Mouse (Mus musculus) frontal cortex, postnatal 14 days (tissue): ENCODE measurements around the gene Nos3.
"Not testable (repeated sequence)": the region's sequence is repeated elsewhere in the genome, so short reads cannot be mapped to it uniquely, and the experiment has no call there.

Experiments used
- DNase-seq, 2 experiments: peaks; one replicate each; pipeline ENCODE4 v3.0.0; 2022; ENCODE audit warnings: low spot score in 2 of 2

Gene Nos3

DNA sequence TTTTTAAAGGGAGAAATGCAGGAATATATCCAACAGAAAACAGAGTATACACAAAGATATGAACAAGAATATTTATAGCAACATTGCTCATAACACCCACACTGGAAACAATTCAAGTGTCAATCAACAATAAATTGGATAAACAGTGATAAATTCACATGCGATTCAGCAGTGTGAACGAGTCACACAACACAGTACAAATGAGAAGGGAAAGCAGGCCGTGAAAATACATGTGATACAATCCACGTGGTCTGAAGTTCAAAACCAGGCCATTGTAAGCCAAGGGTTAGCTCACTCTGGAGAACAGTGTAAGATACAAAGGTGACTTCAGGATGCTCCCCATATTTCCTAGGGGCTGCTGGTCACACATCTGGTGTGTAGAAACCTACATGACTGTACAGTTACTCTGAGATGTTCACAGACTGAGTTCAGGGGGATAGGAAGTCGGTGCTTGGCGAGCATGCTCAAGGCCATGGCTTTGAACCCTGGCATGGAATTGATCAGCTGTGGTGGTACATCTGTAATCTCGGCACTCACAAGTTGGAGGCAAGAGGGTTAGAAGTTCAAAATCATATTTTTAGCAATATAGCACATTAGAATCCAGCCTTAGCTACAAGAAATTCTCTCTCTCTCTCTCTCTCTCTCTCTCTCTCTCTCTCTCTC, 10.2 kb downstream of the Nos3 start:
- no peak for DNase-seq

DNA sequence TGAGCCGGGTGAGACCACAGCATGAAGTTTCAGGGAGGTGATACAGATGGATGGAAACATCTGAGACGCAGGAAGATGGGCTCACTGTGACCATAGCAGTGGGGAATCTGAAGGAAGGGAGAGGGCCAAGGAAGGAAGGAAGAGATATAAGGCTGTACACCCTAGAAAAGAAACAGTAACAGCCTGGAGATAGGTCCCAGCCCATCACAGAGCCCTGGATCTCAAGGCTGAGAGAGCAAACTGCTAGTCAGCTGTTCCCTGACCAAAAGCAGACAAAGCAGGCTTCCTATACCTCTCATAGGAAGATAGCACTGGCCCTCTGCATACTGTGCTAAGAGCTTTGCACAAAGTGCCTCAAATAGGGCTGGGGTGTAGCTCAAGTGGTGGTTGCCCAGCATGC, 14.1 kb downstream of the Nos3 start:
- DNase-seq, result no peak

DNA sequence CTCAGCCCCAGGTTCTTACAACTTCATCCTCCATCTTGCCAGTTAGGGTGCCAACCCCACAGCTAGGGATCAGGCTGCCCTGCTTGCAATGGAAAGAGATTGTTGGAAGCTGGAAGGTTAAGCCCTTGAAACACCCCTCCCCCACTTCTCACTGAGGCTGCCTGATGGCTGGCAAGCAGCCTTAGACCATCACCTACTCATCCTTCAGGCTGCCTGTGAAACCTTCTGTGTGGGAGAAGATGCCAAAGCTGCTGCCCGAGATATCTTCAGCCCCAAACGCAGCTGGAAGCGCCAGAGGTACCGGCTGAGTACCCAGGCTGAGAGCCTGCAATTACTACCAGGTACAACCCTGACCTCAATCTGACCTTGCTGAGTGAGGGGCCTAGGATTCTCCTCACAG, 14.9 kb downstream of the Nos3 start:
- DNase-seq, result no peak

DNA sequence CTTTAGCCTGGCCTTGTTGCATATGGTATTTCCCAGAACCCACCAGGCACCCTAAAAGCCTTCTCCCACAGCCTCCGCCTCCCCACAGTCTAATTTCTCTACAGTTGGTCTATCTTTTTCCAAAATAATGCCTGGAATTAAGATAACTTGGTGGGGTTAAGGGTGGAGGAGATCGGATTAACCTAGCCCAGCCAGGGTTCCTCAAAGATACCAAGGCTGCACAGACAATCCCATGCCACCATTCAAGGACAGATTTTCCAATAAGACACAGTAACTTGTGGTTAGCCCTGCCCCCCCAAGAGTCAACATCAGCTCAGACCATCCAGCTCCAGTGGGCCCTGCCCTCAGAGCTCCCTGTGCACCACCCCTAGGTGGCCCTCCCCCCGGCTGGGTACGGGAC, 15.9 kb downstream of the Nos3 start:
- DNase-seq, result no peak

DNA sequence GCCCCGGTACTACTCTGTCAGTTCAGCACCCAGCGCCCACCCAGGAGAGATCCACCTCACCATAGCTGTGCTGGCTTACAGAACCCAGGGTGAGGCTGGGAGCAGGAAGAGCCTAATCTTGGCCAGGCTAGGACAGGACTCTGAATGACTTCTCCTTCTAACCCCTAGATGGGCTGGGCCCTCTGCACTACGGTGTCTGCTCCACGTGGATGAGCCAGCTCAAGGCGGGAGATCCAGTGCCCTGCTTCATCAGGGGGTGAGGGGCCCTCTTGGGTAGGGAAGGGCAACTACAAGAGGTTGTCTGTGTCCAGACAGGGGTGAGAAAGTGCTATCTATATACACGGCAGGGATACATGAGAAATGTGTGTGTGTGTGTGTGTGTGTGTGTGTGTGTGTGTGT, 16.9 kb downstream of the Nos3 start:
- no peak for DNase-seq

DNA sequence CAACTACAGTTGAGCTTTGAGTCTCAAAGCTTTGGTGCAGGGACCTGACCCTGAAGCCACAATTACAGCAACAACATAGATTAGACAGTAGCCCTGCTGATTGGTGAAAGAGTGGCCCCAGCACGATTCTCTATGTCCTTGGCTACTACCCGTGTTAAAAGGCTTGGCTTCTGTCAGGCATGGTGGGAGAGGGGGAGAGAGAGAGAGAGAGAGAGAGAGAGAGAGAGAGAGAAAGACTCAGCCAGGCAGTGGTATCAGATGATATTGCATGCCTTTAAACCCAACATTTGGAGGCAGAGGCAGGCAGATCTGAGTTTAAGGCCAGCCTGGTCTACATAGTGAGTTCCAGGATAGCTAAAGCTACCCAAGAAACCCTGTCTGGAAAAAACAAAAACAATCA, 17.4 kb downstream of the Nos3 start:
- DNase-seq, result no peak

DNA sequence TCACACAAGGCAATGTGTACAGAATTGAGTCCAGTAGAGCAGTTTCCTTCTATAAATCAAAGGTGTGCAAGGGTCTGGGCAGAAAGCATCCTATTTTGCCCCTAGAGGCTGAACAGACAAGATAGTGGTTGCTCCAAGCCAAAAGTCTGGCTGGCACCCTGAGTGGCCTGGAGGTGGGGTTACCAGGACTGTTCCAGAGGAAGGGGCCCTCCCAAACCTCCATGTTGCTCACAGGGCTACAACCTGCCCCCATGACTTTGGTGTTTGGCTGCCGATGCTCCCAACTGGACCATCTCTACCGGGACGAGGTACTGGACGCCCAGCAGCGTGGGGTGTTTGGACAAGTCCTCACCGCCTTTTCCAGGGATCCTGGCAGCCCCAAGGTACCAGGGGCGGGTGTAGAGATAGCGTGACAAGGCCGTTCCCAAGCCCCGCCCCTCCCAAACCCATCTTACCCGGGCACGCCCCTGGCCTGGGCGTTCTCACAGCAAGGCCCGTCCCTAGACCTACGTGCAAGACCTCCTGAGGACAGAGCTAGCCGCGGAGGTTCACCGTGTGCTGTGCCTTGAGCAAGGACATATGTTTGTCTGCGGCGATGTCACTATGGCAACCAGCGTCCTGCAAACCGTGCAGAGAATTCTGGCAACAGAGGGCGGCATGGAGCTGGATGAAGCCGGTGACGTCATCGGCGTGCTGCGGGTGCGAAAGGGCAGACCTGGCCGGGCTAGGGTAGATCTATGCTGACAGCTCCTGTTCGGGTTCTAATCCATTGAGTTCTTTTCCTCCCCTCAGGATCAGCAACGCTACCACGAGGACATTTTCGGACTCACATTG, 18.6 kb downstream of the Nos3 start:
- DNase-seq, result peak; percentile 86 to 87

DNA sequence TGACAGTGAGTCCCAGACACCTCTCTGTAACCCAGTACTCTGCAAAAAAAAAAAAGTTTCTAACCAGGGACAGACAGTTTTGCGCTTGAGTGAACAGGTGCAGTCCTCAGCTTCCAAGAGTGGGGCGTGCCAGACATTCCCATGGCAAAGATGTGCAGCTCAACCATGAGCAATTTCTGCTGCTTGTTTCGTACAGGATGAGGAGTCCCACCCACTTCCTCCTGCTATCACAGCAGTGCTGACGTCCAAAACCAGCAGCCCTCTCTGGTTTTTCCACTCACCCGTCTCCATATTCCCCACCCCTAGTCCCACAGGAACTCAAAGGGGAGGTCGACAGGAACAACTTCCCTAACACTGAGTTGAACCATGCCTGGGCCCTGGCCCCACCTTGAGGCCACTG, 19.8 kb downstream of the Nos3 start:
- no peak for DNase-seq

DNA sequence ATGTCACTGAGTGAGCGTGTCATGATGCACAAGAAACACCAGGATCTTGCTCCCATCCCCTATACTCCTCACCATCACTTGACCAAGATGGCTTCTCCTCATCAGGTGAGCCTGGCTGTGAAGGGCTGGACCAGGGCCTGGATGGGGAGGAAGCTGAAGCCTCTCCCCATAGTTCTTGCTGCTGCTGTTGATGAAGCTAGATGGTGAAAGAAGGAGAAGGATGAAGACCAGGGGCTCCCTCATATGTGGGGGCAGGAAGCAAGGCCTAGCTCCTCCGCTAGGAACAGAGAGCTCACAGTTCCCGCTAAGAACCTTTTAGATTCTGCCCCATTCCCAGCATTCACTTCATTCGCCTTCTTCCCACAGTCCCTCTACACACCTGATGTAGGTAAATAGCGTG, 20.8 kb downstream of the Nos3 start:
- DNase-seq, result no peak

DNA sequence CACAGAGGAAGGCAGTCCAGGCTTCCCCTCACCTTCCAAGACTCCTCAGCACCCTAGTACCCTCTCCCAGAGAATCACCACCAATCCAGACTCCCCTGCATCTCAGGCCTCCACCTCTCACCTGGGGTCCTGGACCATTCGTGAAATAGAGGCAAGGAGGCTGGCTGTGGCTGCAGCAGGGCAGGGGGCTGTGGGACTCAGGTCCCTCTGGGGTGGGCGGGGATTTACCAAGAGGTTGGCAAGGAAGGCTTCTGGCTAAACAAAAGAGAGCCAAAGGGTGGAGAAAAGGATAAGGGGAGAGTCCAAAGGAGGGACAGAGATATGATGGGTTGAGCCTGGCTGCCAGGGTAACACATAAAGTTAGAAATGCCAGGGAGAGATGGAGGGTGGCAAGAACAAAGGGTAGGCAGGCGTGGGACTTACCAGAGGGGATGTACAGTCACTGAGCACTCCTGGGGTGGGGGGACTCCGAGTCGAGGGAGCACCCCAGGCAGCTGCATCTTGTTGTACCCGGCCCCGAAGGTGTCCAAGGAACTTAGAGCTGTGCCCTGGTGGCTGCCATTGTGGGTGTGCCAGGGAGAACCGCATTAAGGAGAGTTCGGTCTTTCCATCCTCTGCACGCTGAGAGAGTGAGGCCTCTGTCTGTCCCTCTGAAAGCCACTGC, 21.4 kb downstream of the Nos3 start:
- no peak for DNase-seq

DNA sequence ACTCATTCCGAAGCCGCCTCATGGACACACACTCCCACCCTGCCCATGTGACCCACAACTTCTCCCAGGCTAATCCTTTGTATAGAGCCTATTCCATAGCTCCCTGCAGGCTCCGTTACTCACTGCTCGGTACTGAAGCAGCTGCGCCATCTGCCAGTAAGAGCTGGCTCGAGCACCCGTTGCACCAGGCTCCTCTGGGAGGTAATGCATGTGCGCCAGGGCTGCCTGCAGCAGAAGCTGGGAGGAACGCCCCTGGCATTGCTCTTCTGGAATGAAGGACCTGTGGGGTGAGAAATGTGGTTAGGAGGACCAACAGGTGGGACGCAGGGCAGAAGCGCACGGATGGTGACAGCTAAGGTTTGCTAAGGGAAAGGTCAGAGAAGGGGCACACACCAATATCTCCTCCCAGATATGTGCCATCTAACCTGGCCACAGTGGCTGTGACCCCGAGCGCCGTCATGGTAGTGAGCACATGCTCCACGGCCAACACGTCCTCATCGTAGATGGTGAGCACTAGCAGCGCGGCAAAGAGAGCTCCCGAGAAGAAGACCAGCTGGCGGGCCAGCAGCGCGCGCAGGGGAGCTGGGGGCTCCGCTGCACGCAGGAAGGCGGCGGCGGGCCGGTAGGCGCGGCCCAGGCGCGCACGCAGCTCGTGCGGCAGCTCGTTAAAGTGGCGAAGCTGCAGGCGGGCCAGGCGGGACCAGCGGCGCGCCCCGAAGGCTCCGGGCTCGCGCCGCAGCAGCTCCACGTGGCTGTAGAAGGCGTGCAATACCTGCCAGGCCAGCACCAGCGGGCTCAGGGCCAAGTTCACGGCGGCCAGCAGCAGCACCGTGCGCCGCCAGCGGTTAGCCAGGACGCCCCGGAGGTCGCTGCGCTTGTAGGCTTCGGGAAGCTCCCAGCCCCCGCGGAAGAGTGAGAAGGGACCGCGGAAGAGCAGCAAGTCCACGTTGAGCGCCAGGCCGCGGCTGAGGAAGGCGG, 22.9 kb downstream of the Nos3 start:
- DNase-seq, result peak; percentile 60 to 61

DNA sequence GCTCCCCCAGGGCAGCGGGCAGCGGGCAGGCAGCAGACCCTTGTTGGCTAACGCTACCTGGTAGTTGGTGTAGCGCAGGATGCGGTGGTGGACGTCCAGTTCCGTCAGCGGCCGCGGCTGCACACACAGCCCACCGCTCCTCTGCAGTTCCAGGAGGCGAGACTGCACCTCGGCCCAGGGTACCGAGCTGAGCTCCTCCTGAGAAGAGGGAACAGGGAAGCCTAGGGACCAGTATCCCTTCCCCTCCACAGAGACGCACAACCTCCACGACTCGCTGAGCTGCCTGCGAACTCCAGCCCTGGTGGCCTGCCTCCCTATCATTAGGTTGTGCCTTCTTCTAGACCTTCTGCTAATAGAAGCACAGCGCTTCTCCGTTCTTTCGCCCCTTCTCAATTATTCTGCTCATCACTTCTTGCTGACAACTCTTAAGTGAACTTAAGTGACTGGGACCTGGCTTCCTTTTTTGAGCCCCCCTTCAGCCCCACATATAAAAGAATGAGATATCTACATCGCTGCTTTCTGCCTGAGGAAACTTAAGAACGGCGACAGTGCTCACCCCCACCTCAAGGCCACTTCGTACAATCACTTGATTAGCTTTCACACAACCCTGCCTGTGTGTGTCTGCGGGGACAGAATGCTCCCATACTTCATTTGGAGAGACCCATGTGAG, 23.8 kb downstream of the Nos3 start:
- DNase-seq, result no peak

DNA sequence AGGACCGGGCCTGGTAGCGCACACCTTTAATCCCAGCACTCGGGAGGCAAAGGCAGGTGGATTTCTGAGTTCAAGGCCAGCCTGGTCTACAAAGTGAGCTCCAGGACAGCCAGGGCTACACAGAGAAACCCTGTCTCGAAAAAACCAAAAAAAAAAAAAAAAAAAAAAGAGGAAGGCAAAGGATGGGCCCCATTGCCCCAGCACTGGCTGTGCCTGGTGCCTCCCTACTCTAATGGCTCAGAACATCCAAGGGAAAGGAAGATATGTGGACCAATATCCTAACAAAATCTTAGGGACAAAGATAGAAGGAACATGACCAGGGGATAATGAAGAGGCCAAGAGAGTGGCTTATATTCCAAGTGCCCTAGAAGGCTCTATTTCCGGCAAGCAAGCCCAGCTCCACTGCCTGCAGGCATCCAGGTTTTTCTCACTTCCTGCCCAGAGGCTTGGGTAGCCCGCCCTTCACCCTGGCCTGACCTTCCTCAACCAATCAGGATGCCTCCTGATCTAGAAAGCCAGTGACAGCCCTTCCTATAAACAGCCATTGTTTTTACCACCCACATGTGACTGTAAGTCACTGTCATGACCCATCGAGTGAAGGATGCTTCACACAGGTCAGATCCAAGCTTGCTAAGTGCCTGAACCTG, 24.5 kb downstream of the Nos3 start:
- no peak for DNase-seq

DNA sequence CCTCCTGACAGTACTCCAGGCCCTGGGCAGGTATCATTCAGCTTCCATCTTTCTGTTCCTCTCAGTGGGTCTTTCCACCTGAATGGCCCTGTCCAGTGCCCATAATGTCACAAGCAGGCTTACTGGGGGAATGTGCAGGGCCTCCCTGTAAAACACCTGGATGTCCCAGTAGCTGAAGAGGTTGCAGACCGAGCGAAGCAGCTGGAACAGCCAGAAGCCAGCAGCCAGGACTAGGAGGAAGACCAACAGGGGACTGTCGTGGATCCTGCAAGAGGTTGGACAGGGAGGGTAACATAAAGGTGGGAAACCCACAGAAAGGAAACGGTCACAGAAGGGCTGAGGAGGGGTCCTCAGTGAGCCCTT, 25.0 kb downstream of the Nos3 start:
- DNase-seq, result no peak

DNA sequence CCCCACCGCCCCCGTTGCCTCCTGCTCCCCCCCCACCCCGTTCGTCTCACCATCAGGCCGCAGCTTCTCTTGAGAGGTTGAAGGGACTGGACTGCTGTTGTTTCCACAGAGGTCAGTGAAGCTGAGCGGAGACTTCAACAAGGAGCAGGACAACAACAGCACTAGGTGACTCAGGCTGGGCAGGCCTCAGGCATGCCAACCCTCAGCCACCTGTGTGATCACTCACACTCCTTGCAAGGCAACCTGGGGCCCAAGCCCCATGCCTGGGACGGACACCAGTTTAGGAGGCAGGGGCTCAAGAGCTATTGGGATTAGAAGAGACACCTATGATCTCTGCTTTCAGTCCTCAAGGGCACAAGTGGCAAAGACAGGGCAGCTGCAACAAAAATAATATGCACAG, 27.3 kb downstream of the Nos3 start, which contains the start of gene Atg9b:
Gene Atg9b (minus strand): TSS at position 280 of the 400 bp plus-strand sequence.
- no peak for DNase-seq

DNA sequence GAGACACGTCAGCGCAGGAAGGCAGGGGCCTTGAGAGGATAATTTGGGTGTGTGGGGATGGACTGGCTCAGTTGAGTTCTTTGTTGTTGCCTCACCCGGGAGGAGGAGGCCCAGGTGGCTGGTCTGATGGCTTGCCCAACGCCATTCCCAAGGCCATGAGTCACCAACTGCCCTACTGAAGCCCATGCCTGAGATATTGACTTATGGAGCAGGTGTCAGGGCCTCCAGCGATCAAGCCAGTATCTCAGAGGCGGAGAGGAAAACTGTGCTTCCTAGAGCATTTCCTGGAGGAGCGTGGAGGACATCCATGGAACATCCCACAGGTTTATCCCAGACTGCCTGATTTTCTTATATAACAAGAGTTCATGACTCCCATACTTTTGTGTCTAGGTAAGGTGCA, 28.1 kb downstream of the Nos3 start:
- no peak for DNase-seq

DNA sequence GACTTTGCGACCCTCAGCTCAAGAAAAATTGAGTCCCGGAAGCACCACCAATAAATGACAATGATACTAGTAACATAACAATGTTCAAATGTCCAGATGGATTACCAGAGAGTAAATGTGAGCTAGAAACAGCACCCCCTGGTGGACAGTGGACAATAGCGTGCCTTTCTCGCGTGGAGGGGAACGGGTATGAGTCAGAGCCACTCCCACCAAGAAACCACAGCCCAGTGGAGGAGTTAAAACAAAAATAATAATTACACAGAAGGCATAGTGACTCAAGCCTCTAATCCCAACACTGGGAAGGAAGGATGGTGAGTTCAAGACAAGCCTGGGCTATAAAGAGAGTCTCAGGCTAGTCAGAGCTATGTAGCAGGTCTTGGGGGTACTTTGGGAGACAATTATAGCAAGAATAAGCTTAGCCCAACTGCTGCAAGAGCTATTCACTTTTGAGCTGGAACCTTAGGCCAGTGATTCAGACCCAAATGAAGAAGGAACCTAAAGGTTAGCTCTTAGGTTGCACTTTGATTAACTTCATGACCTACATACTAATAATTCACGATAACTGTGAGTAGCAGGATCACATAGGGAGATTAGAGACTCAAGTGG, 28.9 kb downstream of the Nos3 start, which contains the start of gene Abcb8:
Gene Abcb8 (plus strand): TSS at position 272 of the 606 bp plus-strand sequence.
- peak; percentile 72 to 76 for DNase-seq

DNA sequence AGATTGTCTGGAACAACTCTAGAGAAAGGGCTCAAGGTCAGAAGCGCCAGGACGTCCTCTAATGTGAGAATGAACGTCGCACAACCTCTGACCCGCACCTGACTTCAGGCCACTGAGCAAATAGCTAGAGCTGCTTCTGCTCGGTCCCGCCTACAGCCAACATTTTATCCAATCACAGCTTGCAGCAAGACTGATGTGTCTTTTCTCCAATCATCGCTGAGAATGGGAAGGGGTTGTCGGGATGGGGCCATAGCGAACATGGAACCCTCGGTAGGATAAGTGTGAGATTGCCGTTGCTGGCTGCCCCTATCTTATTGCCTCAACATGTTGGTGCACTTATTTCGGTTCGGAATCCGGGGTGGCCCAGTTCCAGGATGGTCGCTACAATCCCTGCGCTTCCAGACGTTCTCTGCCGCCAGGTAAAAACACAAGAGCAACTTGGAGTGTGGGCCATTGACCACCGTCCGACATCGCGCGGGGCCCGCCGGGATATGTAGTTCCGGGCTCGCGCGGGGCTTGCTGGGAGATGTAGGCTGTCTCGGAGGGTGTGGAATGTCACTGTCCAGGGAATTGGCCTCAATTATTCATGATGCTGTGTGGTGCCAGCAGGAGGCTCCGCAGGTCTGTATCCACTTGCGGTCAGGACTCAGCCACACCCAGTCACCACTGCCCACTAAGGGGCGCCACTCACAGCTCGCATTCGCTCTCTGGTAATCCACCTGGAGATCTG, 29.7 kb downstream of the Nos3 start:
- peak; percentile 94 to 95 for DNase-seq

DNA sequence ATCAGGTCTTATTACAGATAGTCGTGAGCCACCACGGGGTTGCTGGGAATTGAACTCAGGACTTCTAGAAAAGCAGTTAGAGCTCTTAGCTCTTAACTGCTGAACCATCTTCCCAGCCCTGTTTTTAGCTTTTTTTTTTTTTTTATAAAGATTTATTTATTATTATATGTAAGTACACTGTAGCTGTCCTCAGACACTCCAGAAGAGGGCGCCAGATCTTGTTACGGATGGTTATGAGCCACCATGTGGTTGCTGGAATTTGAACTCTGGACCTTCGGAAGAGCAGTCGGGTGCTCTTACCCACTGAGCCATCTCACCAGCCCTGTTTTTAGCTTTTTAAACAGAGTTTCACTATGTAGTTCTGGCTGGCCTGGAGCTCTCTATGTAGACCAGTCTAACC, 31.6 kb downstream of the Nos3 start:
- not testable (repeated sequence) for DNase-seq
